Mouse (Mus musculus) frontal cortex, postnatal 10 days (tissue): ENCODE measurements around the gene Ssxa1.
"Not testable (repeated sequence)": the region's sequence is repeated elsewhere in the genome, so short reads cannot be mapped to it uniquely, and the experiment has no call there.

Experiments used
- DNase-seq, 2 experiments: peaks; one replicate each; pipeline ENCODE4 v3.0.0; 2022; ENCODE audit warnings: low spot score in 2 of 2, mixed read lengths in 1 of 2

Ssxa1 gene

DNA sequence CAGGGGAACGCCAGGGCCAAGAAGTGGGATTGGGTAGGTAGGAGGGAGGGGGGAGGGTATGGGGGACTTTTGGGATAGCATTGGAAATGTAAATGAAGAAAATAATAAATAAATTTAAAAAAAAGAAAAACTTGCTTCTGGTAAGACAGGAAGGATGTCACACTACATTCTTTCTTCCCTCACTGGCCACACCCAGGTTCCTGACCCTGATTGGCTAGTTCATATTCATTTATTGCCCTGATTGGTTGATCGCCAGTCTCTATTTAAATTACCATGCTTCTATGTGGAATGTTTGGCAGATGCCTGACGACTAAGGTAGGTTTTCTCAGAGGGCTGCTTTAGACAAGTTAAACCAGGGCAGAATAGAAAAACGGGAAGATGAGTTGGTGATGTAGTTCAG lies at the start of gene Ssxa1:
TSS of gene Ssxa1 (plus strand) at position 301 of the 400 bp plus-strand sequence.
- DNase-seq = no peak

DNA sequence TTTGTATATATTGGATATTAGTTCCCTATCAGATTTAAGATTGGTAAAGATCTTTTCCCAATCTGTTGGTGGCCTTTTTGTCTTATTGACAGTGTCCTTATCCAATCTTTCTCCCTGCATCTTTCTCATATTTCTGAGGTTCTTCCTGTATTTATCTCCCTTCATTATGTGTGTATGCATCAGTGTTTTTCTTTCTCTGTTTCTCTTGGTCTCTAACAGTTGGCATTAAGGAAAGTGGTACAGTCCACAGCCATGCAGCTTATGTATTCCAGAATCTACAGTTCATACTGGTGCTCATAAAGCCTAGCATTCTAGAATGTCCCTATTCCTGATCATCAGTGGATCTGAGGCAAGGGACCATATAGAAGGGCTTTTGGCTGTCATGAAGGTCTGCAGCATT lies 47.5 kb upstream of the Ssxa1 start, which contains the start of gene Spaca5:
TSS of gene Spaca5 (plus strand) at position 301 of the 400 bp plus-strand sequence.
- DNase-seq = no peak

DNA sequence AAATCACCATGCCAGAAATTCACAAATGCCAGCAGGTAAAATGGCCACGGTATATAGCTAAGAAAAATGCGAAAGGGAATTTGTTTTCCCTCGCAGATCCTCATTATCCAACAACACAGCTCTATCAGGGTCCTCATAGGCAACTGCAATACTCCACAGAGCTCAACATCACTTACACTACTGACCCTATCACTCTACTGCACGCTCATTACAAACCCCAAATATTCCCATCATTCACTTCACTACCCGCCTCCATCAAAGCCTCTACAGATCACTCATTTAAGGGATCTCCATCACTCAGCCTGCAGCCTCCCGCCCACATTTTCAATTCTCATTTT lies 27.0 kb upstream of the Ssxa1 start:
- no peak for DNase-seq

DNA sequence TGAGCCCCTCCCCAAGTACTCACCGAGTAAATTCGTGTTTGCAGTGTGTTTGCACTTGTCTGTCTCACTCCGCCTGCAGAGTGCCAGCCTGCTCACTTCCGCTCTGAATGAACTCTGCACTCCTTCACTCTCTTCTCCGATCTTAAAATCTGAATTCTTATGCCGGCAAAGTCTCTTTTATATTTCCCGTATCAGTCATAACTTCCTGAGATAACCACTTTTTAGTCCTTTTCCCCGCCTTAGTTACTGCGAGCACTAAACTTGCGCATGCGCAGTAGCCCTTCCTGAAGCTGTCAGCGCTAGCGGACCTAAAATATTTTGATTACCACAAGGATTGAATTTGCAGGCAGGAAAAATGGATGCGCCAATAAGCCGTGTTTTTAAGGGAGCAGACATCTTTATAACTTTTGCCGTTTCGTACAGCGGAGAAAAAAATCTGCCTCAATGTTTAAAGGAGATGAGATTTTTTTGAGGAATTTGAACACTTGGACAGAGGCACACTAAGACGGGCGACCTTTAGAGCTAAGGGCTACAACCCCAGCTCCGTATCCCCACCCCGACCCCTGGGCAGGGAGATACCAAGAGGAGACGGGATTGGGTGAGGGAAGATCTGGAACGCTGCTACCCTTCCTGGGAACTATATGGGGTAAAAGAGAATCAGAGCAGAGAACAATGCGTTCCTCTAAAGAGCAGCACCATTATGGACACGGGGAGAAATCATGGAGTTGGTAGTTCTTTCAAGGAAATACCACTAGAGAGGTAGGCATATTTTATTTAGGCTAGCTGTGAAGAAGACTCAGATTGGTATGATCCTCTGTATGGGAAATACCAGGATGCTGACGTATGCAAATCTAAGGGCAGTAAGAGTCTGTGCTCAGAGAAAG lies 26.4 kb upstream of the Ssxa1 start, which contains the start of gene Zfp300:
TSS of gene Zfp300 (minus strand) at position 545 of the 884 bp plus-strand sequence.
- DNase-seq = peak; percentile 47 to 57

DNA sequence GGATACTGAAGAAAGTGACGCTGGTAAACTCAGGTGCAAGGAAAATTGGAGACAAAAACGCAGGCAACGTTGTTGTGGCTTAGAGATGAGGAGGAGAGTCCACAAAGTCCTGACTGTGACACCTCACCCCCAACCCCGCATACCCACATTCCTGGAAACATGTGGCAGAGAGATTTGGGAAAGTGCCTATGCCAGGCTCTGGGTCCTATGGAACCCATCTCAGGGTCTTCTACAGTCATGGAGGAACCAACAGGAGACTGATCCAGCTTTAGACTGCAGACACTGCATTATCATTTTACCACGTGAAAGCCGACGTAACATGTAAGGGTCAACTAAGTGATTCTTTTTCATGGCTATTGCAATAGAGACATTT lies 25.8 kb upstream of the Ssxa1 start:
- no peak for DNase-seq

DNA sequence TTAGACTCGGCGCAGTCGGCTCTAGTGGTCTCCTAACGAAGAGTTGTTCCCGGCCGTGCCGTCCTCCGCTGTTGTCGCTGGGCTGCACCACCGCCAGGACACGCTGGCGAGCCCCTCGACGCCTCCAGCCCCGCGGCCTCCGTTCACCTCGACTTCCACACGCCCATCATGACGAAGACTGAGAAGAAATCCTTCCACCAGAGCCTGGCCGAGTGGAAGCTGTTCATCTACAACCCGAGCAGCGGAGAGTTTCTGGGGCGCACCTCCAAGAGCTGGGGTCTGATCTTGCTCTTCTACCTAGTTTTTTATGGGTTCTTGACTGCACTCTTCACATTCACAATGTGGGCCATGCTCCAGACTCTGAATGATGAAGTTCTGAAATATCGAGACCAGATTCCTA lies 31.1 kb downstream of the Ssxa1 start:
- DNase-seq = not testable (repeated sequence)
